Mouse (Mus musculus): ENCODE measurements at regions not wholly inside any gene's neighbourhood (a gene's known extent, or its start where the extent isn't known, plus 50 kb on each side); places are given as distances from the start of the nearest gene placed in this dataset.

- DNase-seq = no peak
Observed at GRCm38 (mm10) chr8:67143479-67143878, 283.5 kb downstream of the Naf1 start.

- no peak for DNase-seq
Observed at GRCm38 (mm10) chr8:67181741-67182140, 321.7 kb downstream of the Naf1 start.

- no peak for DNase-seq
Observed at GRCm38 (mm10) chr8:67199213-67199612, 324.4 kb upstream of the Nat3 start.

- DNase-seq = no peak
Observed at GRCm38 (mm10) chr8:67206064-67206463, 317.6 kb upstream of the Nat3 start.

- DNase-seq = no peak
Observed at GRCm38 (mm10) chr8:67231921-67232701, 291.5 kb upstream of the Nat3 start.

GRCm38 (mm10) chr8:67238934-67239333 lies 284.7 kb upstream of the Nat3 start:
- DNase-seq = no peak

GRCm38 (mm10) chr8:67278759-67279158 lies 244.9 kb upstream of the Nat3 start:
- no peak for DNase-seq

GRCm38 (mm10) chr8:67279449-67279848 lies 244.2 kb upstream of the Nat3 start:
- no peak for DNase-seq

GRCm38 (mm10) chr8:67310494-67310893 lies 213.2 kb upstream of the Nat3 start:
- no peak for DNase-seq

- no peak for DNase-seq
Observed at GRCm38 (mm10) chr8:67317371-67317770, 206.3 kb upstream of the Nat3 start.

GRCm38 (mm10) chr8:67318675-67319074 lies 205.0 kb upstream of the Nat3 start:
- DNase-seq = no peak

- DNase-seq = no peak
Observed at GRCm38 (mm10) chr8:67320535-67320934, 203.1 kb upstream of the Nat3 start.

- DNase-seq = no peak
Observed at GRCm38 (mm10) chr8:67328439-67328838, 195.2 kb upstream of the Nat3 start.

- DNase-seq = no peak
Observed at GRCm38 (mm10) chr8:67377061-67377460, 146.6 kb upstream of the Nat3 start.

- DNase-seq = peak; percentile 5
Observed at GRCm38 (mm10) chr8:67405947-67406346, 117.7 kb upstream of the Nat3 start.

- no peak for DNase-seq
Observed at GRCm38 (mm10) chr8:67414826-67415225, 108.8 kb upstream of the Nat3 start.

GRCm38 (mm10) chr8:67422521-67422920 lies 101.1 kb upstream of the Nat3 start:
- DNase-seq = no peak

Data from cerebellum, adult 8-10 months (tissue).